Mouse (Mus musculus): ENCODE measurements at regions not wholly inside any gene's neighbourhood (a gene's known extent, or its start where the extent isn't known, plus 50 kb on each side); places are given as distances from the start of the nearest gene placed in this dataset.

DNA sequence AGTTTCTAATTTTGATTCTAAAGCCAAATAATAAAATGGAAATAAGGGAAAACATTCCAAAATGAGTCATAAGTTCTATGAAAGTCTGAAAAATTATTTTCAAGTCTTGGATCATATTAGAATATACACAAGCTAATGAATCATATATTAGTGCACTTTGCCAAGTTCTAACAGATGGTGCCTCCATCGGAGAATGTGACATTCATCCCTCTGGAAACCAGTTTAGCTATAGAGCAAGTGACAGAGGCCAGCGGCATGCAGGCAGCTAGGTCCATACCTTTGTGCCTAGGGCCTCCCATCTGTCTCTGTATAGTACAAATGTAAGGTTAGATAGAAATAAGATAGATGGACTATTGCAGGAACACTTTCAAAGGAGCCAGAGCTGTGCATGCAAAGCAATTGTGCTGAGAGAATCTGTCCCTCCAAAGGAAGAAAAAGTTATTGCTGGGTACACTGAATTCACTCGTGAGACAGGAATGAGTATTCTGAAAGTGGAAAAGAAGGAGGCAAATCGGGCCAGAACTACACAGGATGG lies 167.9 kb downstream of the Otor start:
- Histone ChIP-seq H3K9me3 (ENCODE audit: low read length) (peaks cover 2% of the 10 kb centered on the region; the same call in 1 of the 2 replicates), H3K4me2 (ENCODE audit: low read depth, low read length) (no peak overlapping the region), H3K36me3 (replicated peaks; ENCODE audit: insufficient read depth, low read length) (no peaks in the 10 kb centered on the region), H3K27me3 (ENCODE audit: insufficient read depth, low read length) (no peaks in the 10 kb centered on the region), H3K4me3 (ENCODE audit: low read depth, low read length) (no peak overlapping the region), H3K9ac (replicated peaks) (no peak overlapping the region), H3K27ac (ENCODE audit: low read depth) (no peak overlapping the region), H3K4me1 (ENCODE audit: insufficient read depth) (no peaks in the 10 kb centered on the region)
- WGBS (ENCODE audit: insufficient replicate concordance), result 68% methylated on average over 4 of the region's 4 CpGs
- TF ChIP-seq CTCF (IDR thresholded peaks at IDR 0.05; ENCODE audit: low read depth) (no peak), EP300 (IDR thresholded peaks at IDR 0.05; ENCODE audit: low read depth) (no peak)
- DNase-seq, result no peak
- ATAC-seq, result no peak

GRCm38 (mm10) chr2:143269026-143269425 lies 190.8 kb downstream of the Otor start:
- H3K4me1 ChIP-seq (ENCODE audit: insufficient read depth), result no peaks in the 10 kb centered on the region
- no peak overlapping the region for H3K9ac ChIP-seq (replicated peaks)
- no peaks in the 10 kb centered on the region for H3K27me3 ChIP-seq (ENCODE audit: insufficient read depth, low read length)
- H3K27ac ChIP-seq (ENCODE audit: low read depth), result no peak overlapping the region
- ATAC-seq (no peak), DNase-seq (no peak)
- no peaks in the 10 kb centered on the region for H3K9me3 ChIP-seq (ENCODE audit: low read length)
- H3K4me3 ChIP-seq (ENCODE audit: low read depth, low read length), result no peak overlapping the region
- no peak overlapping the region for H3K4me2 ChIP-seq (ENCODE audit: low read depth, low read length)
- WGBS (ENCODE audit: insufficient replicate concordance), result 39% methylated on average over 7 of the region's 7 CpGs
- TF ChIP-seq EP300 (IDR thresholded peaks at IDR 0.05; ENCODE audit: low read depth) (no peak), CTCF (IDR thresholded peaks at IDR 0.05; ENCODE audit: low read depth) (no peak)
- H3K36me3 ChIP-seq (replicated peaks; ENCODE audit: insufficient read depth, low read length), result no peaks in the 10 kb centered on the region

DNA sequence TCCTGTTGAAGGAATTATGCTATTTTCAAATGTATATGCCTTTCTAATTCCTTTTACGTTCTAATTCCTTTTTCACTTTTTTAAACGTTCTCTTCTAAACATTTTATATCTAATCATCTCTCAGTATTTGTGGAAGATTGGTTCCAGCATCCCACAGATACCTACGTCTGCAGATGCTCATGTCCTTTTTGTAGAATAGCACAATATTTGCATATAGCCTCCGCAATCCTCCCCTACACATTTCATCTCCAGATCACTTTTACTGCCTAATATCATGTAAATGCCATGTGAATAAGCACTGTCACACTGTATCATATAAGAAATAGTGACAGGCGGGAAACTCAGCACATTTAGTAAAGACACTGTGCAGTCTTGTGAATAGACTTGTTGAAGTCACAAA lies 192.6 kb downstream of the Otor start:
- Histone ChIP-seq H3K27me3 (ENCODE audit: insufficient read depth, low read length) (no peaks in the 10 kb centered on the region), H3K4me2 (ENCODE audit: low read depth, low read length) (no peak overlapping the region), H3K9ac (replicated peaks) (no peak overlapping the region), H3K4me3 (ENCODE audit: low read depth, low read length) (no peak overlapping the region), H3K9me3 (ENCODE audit: low read length) (no peaks in the 10 kb centered on the region), H3K27ac (ENCODE audit: low read depth) (no peak overlapping the region), H3K36me3 (replicated peaks; ENCODE audit: insufficient read depth, low read length) (no peaks in the 10 kb centered on the region), H3K4me1 (ENCODE audit: insufficient read depth) (no peaks in the 10 kb centered on the region)
- 69% methylated on average over 5 of the region's 5 CpGs for WGBS (ENCODE audit: insufficient replicate concordance)
- DNase-seq, result no peak
- TF ChIP-seq CTCF (IDR thresholded peaks at IDR 0.05; ENCODE audit: low read depth) (no peak), EP300 (IDR thresholded peaks at IDR 0.05; ENCODE audit: low read depth) (no peak)
- no peak for ATAC-seq

- Histone ChIP-seq H3K9me3 (ENCODE audit: low read length) (no peaks in the 10 kb centered on the region), H3K4me3 (ENCODE audit: low read depth, low read length) (no peak overlapping the region), H3K27me3 (ENCODE audit: insufficient read depth, low read length) (no peaks in the 10 kb centered on the region), H3K9ac (replicated peaks) (no peak overlapping the region), H3K27ac (ENCODE audit: low read depth) (no peak overlapping the region), H3K4me1 (ENCODE audit: insufficient read depth) (no peaks in the 10 kb centered on the region), H3K4me2 (ENCODE audit: low read depth, low read length) (no peak overlapping the region), H3K36me3 (replicated peaks; ENCODE audit: insufficient read depth, low read length) (no peaks in the 10 kb centered on the region)
- TF ChIP-seq EP300 (IDR thresholded peaks at IDR 0.05; ENCODE audit: low read depth), result no peak
- no peak for TF ChIP-seq CTCF (IDR thresholded peaks at IDR 0.05; ENCODE audit: low read depth)
- DNase-seq (no peak), ATAC-seq (no peak)
- WGBS (ENCODE audit: insufficient replicate concordance), result 64% methylated on average over 4 of the region's 4 CpGs
Measured at GRCm38 (mm10) chr2:143305747-143306570, 227.7 kb downstream of the Otor start.

DNA sequence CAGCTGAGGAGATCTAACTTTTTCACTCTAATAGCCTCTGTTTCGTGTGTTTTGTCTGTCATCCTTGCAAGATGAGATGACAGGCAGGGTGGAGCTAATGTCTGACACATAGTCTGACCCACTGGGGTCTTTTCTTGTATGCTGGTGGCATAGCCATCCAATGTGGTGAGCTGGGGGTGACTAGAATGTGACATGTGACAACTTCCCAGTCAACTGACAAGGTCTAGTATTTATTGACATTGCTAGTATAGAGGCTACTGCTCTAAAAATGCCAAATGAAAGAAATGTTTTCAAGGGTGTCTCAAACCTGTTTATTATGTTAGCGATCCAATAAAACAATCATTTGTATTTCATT lies 228.3 kb downstream of the Otor start:
- no peaks in the 10 kb centered on the region for H3K9me3 ChIP-seq (ENCODE audit: low read length)
- no peak overlapping the region for H3K4me3 ChIP-seq (ENCODE audit: low read depth, low read length)
- WGBS (ENCODE audit: insufficient replicate concordance), result 58% methylated on average over 2 of the region's 2 CpGs
- H3K9ac ChIP-seq (replicated peaks), result no peak overlapping the region
- ATAC-seq (no peak), DNase-seq (no peak)
- no peak overlapping the region for H3K4me2 ChIP-seq (ENCODE audit: low read depth, low read length)
- H3K36me3 ChIP-seq (replicated peaks; ENCODE audit: insufficient read depth, low read length), result no peaks in the 10 kb centered on the region
- no peak for TF ChIP-seq EP300 (IDR thresholded peaks at IDR 0.05; ENCODE audit: low read depth)
- TF ChIP-seq CTCF (IDR thresholded peaks at IDR 0.05; ENCODE audit: low read depth), result no peak
- H3K4me1 ChIP-seq (ENCODE audit: insufficient read depth), result no peaks in the 10 kb centered on the region
- H3K27me3 ChIP-seq (ENCODE audit: insufficient read depth, low read length), result no peaks in the 10 kb centered on the region
- H3K27ac ChIP-seq (ENCODE audit: low read depth), result no peak overlapping the region

DNA sequence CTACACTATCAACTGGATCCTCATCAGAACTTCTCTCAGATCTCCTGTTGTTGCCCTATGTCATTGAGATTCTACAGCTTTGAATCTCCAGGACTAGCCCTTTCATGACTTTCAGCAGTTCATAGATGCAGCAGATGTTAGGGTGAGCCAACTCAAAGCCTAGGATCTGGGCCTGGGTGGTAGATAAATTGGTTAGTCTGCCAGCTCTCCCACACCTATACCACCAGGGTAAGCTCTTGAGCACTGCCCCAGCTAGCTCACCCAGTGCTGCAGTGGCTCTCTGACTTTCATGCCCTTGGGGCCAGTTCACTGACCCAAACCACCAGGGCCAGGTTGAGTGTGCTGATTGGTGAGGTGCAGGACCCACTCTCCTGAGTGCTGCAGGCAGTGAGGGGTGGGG lies 220.5 kb upstream of the Pcsk2 start:
- no peak for TF ChIP-seq CTCF (IDR thresholded peaks at IDR 0.05; ENCODE audit: low read depth)
- no peak for TF ChIP-seq EP300 (IDR thresholded peaks at IDR 0.05; ENCODE audit: low read depth)
- Histone ChIP-seq H3K27me3 (ENCODE audit: insufficient read depth, low read length) (no peaks in the 10 kb centered on the region), H3K4me3 (ENCODE audit: low read depth, low read length) (no peak overlapping the region), H3K9me3 (ENCODE audit: low read length) (no peaks in the 10 kb centered on the region), H3K27ac (ENCODE audit: low read depth) (no peak overlapping the region), H3K4me1 (ENCODE audit: insufficient read depth) (no peaks in the 10 kb centered on the region), H3K4me2 (ENCODE audit: low read depth, low read length) (no peak overlapping the region), H3K9ac (replicated peaks) (no peak overlapping the region), H3K36me3 (replicated peaks; ENCODE audit: insufficient read depth, low read length) (no peaks in the 10 kb centered on the region)
- DNase-seq, result no peak
- no peak for ATAC-seq
